Mouse (Mus musculus) left cerebral cortex, adult 9 months (tissue): ENCODE data around the gene Zic2.
"Not testable (repeated sequence)": the region's sequence is repeated elsewhere in the genome, so short reads cannot be mapped to it uniquely, and the experiment has no call there.

Experiments
- DNase-seq, 2 experiments: peaks; one replicate each; pipeline ENCODE4 v3.0.0; 2022; ENCODE audit warnings: low spot score in 2 of 2

Zic2 gene

GRCm38 (mm10) chr14:122461966-122462365 is 13.3 kb upstream of the Zic2 start:
- no peak for DNase-seq

- DNase-seq: no peak
Observed at GRCm38 (mm10) chr14:122462689-122463079, 12.6 kb upstream of the Zic2 start.

GRCm38 (mm10) chr14:122463080-122463691 is 12.0 kb upstream of the Zic2 start:
- no peak for DNase-seq

GRCm38 (mm10) chr14:122463734-122464341 is 11.4 kb upstream of the Zic2 start:
- DNase-seq: not testable (repeated sequence)

GRCm38 (mm10) chr14:122464351-122464762 is 10.9 kb upstream of the Zic2 start:
- no peak for DNase-seq

GRCm38 (mm10) chr14:122464763-122465741 is 10.2 kb upstream of the Zic2 start, which contains the start of gene Zic5:
Gene Zic5 (minus strand): TSS chr14:122465677.
- no peak for DNase-seq

DNA sequence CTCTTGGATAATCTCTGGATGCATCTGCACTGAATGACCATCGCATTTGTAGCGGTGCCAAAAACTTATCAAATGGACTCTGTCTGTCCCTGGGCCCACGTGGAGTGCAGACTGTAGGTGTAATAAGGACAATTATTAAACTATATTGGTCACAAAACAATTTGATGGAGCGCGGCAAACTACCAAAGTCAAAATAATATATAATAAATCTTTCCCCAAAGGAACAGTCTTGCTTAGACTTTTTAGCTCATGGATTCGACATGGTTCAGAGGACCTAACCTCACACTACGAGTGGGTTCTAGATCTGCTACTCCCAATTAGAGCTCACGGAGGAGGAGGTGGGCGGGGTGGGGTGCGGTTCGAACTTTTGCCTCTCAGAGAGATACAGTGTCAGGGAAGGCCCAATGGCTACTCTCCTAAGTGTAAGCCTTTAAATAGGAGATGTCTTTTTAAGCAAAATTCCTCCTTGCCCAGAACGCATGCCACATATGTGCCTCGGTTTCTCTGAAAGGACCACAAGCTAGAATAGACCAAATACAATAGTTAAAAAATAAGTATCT is 9.2 kb upstream of the Zic2 start:
- DNase-seq: no peak

DNA sequence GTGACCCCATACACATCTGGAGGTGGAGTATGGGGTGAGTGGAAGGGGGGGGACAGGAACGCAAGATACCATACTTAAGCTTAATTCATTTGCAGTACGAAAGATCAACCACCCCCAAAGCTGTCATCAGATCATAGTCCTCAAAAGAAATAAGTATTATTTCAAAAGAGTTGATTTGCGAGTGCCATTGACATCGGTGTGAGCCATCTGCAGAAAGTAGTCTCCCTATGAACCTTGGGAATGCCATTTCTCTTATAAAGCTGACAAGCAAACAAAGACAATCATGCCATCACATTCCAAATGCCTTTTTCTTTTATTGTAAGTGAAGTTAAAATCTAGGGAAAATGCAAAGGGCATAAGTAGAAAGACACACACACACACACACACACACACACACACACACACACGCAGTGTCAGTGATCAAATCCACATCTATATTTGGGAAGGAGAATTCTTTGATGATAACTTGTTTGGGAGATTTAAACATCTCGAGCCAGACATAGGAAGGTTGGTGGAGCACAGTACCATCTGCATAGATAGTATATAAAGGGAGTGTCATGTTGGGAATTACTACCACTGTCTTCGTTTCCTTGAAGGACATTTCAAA is 8.4 kb upstream of the Zic2 start:
- DNase-seq: no peak

DNA sequence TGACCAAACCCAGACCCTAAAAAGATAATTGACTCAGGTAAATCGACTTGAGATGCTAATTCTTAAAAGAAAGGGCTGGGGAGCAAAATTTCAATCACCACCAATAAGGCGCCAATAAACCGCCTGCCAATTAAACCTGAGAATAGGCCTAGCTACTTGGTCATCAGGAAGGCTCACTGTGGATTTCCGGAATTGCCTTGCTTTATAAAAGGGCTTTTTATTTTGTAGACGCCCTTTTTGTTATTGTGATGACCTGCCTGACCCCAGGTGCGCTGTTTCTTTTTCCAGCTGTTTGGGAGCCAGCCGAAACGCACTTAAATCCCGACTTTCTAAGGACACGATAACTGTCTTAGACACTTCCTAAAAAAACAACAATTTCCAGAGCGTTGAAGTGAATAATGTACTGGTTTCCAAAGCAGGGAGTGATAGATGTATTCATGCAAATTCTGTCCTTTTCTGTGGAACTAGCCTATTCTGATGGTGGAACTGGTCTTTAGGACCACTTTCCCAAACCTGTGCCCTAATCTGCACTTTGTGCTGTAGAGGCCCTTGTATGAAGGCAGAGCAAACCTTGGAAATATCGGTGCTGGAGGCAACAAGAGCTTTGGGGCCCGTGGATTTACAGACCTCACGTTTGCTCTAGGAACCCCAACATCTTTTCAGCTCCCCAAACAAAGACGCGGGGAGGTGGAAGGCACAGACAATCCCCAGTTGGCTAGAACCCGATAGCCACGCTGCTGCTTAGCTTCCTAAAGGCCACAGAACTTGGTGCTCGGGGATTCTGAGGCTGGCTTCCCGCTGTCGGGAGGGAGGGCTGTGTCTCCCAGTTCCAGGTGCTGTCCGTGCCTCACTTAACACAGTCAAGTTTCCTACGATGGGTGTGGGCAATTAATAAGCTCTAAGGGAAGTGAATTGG is 7.1 kb upstream of the Zic2 start:
- DNase-seq: no peak

DNA sequence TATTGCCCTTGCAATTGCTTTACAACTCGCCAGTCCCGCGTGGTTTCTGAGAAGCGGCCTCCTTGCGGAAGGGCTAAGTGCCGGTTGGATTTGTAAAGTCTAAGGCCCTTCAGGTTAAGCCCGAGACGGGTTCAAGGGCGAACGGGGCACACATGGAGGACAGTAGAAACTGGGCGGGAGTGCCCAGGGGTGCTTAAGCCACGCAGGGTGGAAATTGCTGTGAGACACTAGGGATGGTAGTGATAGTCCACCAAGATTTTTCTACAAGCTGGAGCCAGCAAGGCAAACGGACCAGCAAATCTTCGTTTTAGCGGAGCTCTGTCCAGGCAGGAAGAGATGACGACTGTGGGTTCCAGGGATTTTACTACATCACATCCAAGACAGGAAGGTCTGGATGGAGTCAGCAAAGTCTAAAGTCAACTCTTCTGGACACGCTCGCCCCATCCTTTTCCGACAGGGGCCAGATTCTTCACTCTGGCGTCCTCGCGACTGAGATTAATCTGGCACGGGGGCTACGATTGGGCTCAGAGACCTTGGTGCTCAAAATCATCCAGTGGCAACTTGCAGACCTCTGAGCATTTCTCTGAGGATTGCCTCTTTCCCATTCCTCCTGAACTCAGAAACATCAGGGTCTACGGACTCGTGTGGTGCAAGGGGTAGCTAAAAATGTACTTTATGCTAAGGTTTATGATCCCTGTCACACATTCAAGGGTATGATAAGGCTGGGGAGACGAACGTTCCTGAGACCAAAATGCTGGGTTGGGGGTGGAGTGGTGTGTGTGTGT is 6.1 kb upstream of the Zic2 start:
- no peak for DNase-seq

DNA sequence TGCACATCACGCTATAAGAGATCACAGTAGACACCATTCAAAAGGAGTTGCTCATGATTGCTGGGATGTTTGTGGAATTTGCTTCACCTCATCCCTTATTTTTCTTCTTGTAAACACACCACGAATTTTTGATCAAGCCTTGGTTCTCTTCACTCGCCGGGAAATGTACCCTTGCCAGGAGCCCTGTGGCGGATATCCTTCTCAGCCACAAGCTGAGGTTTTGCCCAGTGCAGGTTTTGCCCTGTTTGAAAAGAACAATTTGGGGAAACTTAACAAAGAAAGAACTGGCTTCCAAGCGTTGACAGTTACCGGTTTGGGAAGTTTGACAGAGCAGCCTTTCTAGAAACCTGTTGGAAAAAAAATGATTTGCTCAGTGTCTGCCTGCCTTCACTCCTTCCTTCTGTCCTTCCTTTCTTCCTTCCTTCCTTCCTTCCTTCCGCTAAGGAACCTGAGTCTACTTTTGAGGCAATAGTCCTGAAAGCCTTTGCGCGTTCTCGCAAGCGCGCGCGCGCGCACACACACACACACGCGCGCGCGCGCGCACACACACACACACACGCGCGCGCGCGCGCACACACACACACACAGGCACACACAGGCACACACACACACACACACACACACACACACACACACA is 3.7 kb upstream of the Zic2 start:
- DNase-seq: no peak

DNA sequence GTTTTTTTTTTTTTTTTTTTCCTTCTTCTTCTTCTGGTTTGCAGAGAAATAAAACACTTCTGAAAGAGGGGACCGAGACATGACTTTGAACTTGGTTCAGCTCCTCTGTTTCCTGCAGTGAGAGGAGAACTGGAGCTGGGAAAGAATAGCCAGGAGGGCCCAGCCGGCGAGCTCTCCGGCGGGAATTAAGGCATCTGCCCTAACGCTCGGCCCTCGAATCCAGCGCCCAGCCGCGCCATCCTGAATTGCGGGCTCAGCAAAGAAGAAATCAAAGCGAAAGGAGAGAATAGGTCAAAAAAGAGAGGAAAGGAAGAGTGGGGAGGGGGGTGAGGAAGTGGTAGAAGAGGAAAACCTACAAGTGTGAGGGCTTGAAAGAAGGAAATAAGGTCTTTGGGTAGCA is 3.1 kb upstream of the Zic2 start:
- DNase-seq: no peak

DNA sequence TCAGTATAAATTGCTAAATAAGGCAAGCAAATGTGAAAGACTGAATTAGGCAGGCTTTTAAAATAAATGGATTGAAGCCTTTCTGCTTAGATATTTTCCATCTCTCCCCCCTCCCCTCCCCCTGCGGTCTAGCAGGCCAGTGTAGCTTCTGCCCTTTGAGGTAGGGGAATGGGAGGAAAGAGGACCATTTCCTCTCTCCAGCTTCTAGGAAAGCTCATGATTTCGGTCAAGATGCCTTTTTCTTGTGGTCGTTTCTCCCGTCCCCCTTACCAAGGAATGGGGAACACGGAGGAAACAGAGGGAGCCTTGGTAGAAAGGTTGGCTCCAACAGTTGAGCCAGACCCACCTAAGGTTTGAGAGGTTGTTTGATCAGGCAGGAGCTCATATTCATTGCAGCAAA is 2.6 kb upstream of the Zic2 start:
- no peak for DNase-seq

GRCm38 (mm10) chr14:122473211-122473751 is 2.0 kb upstream of the Zic2 start:
- no peak for DNase-seq

DNA sequence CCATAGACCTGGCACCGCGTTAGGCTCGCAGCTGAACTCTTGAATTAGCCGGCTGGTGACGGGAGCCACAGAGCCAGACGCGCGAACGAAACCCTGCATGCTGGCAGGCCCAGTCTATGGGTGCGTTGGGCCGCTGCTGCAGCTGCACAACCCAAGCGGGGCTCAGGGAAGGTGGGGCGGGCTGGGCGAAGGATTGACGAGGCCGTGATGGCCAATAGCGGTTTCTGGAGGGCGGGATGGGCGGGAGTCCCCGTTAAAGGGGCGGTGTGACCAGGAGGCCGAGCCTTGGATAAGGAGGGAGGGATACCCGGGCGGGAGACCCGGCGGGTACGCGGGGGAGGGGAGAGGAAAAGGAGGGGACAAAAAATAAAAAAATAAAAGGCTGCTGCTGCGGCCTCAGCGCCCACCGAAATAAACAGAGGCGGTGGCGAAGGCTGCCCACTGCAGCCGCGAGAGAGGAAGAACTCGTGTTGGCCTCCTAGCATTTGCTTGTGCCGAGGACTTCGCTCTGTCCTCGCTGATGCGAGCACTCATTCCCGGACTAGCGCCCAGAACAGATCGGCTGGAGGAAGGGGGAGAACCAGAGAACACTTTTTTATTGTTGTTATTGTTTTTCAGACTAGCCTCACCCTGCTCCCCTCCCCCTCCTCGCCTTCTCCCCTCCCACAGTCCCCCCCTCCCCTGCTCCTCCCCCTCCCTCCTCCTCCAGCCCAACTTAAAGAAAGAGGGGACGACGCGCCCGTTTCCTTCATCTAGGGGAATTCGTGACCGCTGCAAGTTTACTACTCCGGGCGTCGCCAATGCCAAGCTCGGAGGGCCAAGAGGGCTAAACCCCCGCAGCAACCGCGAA is 969 bp upstream of the Zic2 start:
- no peak for DNase-seq

GRCm38 (mm10) chr14:122475557-122476040 is 364 bp downstream of the Zic2 start:
- no peak for DNase-seq

GRCm38 (mm10) chr14:122476041-122476821 is 996 bp downstream of the Zic2 start:
- DNase-seq: no peak
